ENCODE assay signal across 15 mouse cellular contexts in the genomic region with DNA sequence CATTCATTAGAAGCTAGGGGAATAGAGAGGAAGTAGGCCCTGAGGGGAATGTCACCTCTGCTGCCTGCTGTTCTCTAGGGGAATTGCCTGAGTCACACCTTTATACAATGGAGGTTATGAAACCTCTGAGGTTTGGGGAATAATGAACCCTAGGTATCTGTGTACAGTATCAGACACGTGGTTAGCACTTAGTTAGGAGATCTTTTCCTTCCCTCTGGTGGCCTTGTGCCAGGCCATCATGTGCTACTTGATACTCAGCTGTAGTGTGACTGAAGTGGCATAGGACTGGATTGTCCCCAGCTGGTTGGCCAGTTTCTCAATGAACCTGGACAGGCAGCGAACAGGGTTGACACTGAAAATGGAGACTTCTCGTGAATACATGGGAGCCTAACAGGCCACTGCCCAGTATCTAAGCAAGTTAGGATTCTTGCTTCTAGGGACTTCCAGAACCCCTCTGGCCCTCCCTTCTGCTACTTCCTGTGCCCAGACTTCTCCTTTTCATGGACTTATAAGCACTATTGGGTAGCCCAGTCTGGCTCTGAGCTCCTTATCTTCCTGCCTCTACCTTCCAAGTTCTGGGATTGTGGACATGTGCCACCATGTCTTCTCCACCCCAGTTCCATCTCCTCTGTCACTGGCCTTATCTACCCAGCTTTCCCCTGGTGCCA. TPM values are rescaled to one million over a fixed set of nuclear protein-coding genes. Genes with fewer than 3 reads are reported as not detected.
DNase-seq lines count a peak whose midpoint lies in the region; ATAC-seq and TF ChIP-seq lines count a peak whose summit lies in the region.
"Had no signal": no experiment of that assay in that cellular context is flagged by ENCODE, and none has a peak within 500 bp of the region (broad histone marks: within the 10 kb centered on the region; RNA-seq: fewer than 3 reads in every experiment).

No protein-coding gene starts in this region.

- peaks cover 44% of the 10 kb centered on the region for H3K4me1 ChIP-seq in heart, embryonic 12.5 days (replicated peaks)
- H3K4me1 ChIP-seq in embryonic facial prominence, embryonic 15.5 days = no peaks in the 10 kb centered on the region

- no peak for ATAC-seq in heart, embryonic 12.5 days (ENCODE audit: insufficient number of reproducible peaks, low FRiP score)
- ATAC-seq in embryonic facial prominence, embryonic 15.5 days (ENCODE audit: insufficient number of reproducible peaks, low FRiP score, low TSS enrichment, low read depth) = peak; percentile 70
- ATAC-seq: CD4-positive, CD25-positive, alpha-beta regulatory T cell, adult 4 months; hindbrain, embryonic 16.5 days; liver, embryonic 12.5 days had no signal

- TF ChIP-seq CTCF in left cerebral cortex, adult 2 months (IDR thresholded peaks at IDR 0.05) = no peak

- H3K4me3 ChIP-seq in heart, embryonic 12.5 days = no peak overlapping the region
- H3K4me3 ChIP-seq in embryonic facial prominence, embryonic 15.5 days (replicated peaks) = no peak overlapping the region
- H3K4me3 ChIP-seq in left cerebral cortex, adult 2 months = no peak overlapping the region
- H3K4me3 ChIP-seq: liver, embryonic 12.5 days had no signal

- H3K9me3 ChIP-seq in heart, embryonic 12.5 days (replicated peaks) = no peaks in the 10 kb centered on the region
- no peaks in the 10 kb centered on the region for H3K9me3 ChIP-seq in embryonic facial prominence, embryonic 15.5 days (replicated peaks)
- H3K9me3 ChIP-seq: liver, embryonic 12.5 days had no signal

- whole genome bisulfite sequencing in heart, embryonic 12.5 days = 70% methylated on average over 3 of the region's 3 CpGs
- WGBS in embryonic facial prominence, embryonic 15.5 days = 68% methylated on average over 3 of the region's 3 CpGs

- intact Hi-C loops in heart, postnatal 14 days (cut with DNase I) = no loop called here
- intact Hi-C loops in left cerebral cortex, adult 2 months (cut with DNase I) = no loop called here

- no peak overlapping the region for H3K4me2 ChIP-seq in heart, embryonic 12.5 days
- H3K4me2 ChIP-seq in embryonic facial prominence, embryonic 15.5 days (replicated peaks) = no peak overlapping the region
- H3K4me2 ChIP-seq: liver, embryonic 12.5 days had no signal

- H3K36me3 ChIP-seq in heart, embryonic 12.5 days = peaks cover 37% of the 10 kb centered on the region
- H3K36me3 ChIP-seq in embryonic facial prominence, embryonic 15.5 days = no peaks in the 10 kb centered on the region
- H3K36me3 ChIP-seq: liver, embryonic 12.5 days had no signal

- no peak overlapping the region for H3K27ac ChIP-seq in heart, embryonic 12.5 days (ENCODE audit: poor library complexity, severe bottlenecking)
- no peak overlapping the region for H3K27ac ChIP-seq in embryonic facial prominence, embryonic 15.5 days (replicated peaks)
- H3K27ac ChIP-seq in left cerebral cortex, adult 2 months = no peak overlapping the region
- H3K27ac ChIP-seq: liver, embryonic 12.5 days had no signal

- H3K27me3 ChIP-seq in heart, embryonic 12.5 days (replicated peaks) = no peaks in the 10 kb centered on the region
- no peaks in the 10 kb centered on the region for H3K27me3 ChIP-seq in embryonic facial prominence, embryonic 15.5 days
- H3K27me3 ChIP-seq: liver, embryonic 12.5 days had no signal

- H3K9ac ChIP-seq in heart, embryonic 12.5 days = no peak overlapping the region
- H3K9ac ChIP-seq in embryonic facial prominence, embryonic 15.5 days = no peak overlapping the region
- H3K9ac ChIP-seq: liver, embryonic 12.5 days had no signal

- DNase-seq in heart, postnatal 14 days = peak; percentile 32 to 40
- peak; percentile 40 for DNase-seq in A20 (ENCODE audit: low read depth, low spot score)
- DNase-seq in lung, postnatal 14 days = peak; percentile 79
- no peak for DNase-seq in embryo, embryonic 11 days
- DNase-seq in left cerebral cortex, adult 2 months (ENCODE audit: extremely low spot score in 1 of 2, low spot score in 2 of 2) = no peak
- DNase-seq in T-cell, adult 2 months (ENCODE audit: low spot score) = no peak
- DNase-seq: cerebellum, adult 11 months; kidney, postnatal 14 days; left cerebral cortex, postnatal 4 days had no signal

RNA-seq across cellular contexts. Expression of a gene that starts 21.7 kb away (rescaled TPM):
- total RNA-seq in heart, postnatal 14 days (2021) = 1 to 10 TPM; 5.5 to 5.7 TPM
- polyA plus RNA-seq in heart, embryonic 12.5 days (2016; fragmentation: Nextera tagmentation; extraction: Ambion mirVana) = 5.3 and 5.8 TPM in 2 replicates
- polyA plus RNA-seq in embryonic facial prominence, embryonic 15.5 days (2015; fragmentation: Nextera tagmentation; extraction: Ambion mirVana) = 4.0 and 4.2 TPM in 2 replicates
- total RNA-seq in left cerebral cortex, adult 2 months (2021) = 10 to 100 TPM in 1 of 2 experiments, 1 to 10 TPM in 1; 9.1 to 12.1 TPM
- total RNA-seq: monocyte, adult 5-6 weeks had no signal

RNA-seq across cellular contexts. Expression of a gene that starts 38.8 kb away (rescaled TPM):
- total RNA-seq in heart, postnatal 14 days (2021) = 1 to 10 TPM; 3.5 to 3.8 TPM
- polyA plus RNA-seq in heart, embryonic 12.5 days (2016; fragmentation: Nextera tagmentation; extraction: Ambion mirVana) = 16.8 and 17.4 TPM in 2 replicates
- polyA plus RNA-seq in embryonic facial prominence, embryonic 15.5 days (2015; fragmentation: Nextera tagmentation; extraction: Ambion mirVana) = 32.6 and 34.8 TPM in 2 replicates
- total RNA-seq in left cerebral cortex, adult 2 months (2021) = 10 to 100 TPM in 1 of 2 experiments, 1 to 10 TPM in 1; 9.7 to 10.3 TPM

RNA-seq across cellular contexts. Expression of a gene that starts 43.3 kb away (rescaled TPM):
- 1 to 10 TPM; 3.9 to 4.0 TPM for total RNA-seq in heart, postnatal 14 days (2021)
- 2.9 and 3.4 TPM in 2 replicates for polyA plus RNA-seq in heart, embryonic 12.5 days (2016; fragmentation: Nextera tagmentation; extraction: Ambion mirVana)
- polyA plus RNA-seq in embryonic facial prominence, embryonic 15.5 days (2015; fragmentation: Nextera tagmentation; extraction: Ambion mirVana) = 10.3 and 11.8 TPM in 2 replicates
- 10 to 100 TPM; 24.7 to 33.1 TPM for total RNA-seq in left cerebral cortex, adult 2 months (2021)

Comparison
In these comparisons a context has a peak if more than half of its experiments do, and no peak if none do; other contexts are left out.
1. DNase-seq: peak in heart, postnatal 14 days (2 of 2), A20 (single experiment) and lung, postnatal 14 days (single experiment); none in embryo, embryonic 11 days (single experiment), left cerebral cortex, adult 2 months (0 of 2) and T-cell, adult 2 months (single experiment).
2. RNA of a gene that starts 43.3 kb away (total RNA-seq): 24.7 to 33.1 TPM in left cerebral cortex, adult 2 months; 3.9 to 4.0 TPM in heart, postnatal 14 days; every median in the first group is over 4 times any median in the second.